Comparison of ENCODE assay signal across 12 mouse cellular contexts in the genomic region with DNA sequence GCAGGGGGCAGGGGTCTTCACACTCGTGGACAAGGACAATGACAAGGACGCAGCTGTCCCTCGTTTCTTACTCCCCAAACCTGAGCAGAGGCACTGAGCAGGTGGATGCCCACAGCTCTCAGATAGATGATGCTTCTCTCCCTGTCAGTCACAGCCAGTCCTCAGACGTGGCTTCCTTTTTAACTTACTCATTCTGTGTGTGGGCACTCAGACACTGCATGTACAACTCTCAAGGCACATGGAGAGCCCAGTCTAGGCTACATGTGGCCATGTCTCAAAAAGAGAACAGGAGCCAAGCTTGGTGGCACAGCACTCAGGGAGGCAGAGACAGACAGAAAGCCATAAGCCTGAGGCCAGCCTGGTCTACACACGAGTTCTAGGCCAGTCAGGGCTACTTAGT. TPM values are rescaled to one million over a fixed set of nuclear protein-coding genes. Genes with fewer than 3 reads are reported as not detected.
DNase-seq lines count a peak whose midpoint lies in the region; ATAC-seq lines count a peak whose summit lies in the region.
"Had no signal": no experiment of that assay in that cellular context is flagged by ENCODE, and none has a peak within 500 bp of the region (broad histone marks: within the 10 kb centered on the region; RNA-seq: fewer than 3 reads in every experiment).

No protein-coding gene starts in this region.

- peak overlapping the region; percentile 59 for H3K9ac ChIP-seq in heart, embryonic 16.5 days (ENCODE audit: low read length)
- no peak overlapping the region for H3K9ac ChIP-seq in midbrain, embryonic 11.5 days (ENCODE audit: low read length)

- peak overlapping the region; percentile 38 for H3K4me2 ChIP-seq in heart, embryonic 16.5 days (ENCODE audit: low read depth, low read length)
- H3K4me2 ChIP-seq in midbrain, embryonic 11.5 days: no peak overlapping the region

- no peaks in the 10 kb centered on the region for H3K27me3 ChIP-seq in heart, embryonic 16.5 days (ENCODE audit: control insufficient read depth, insufficient read depth, low read length)
- no peaks in the 10 kb centered on the region for H3K27me3 ChIP-seq in midbrain, embryonic 10.5 days (ENCODE audit: low read depth, poor library complexity, severe bottlenecking)
- no peaks in the 10 kb centered on the region for H3K27me3 ChIP-seq in midbrain, embryonic 11.5 days (ENCODE audit: control insufficient read depth, insufficient read depth, low read length)
- H3K27me3 ChIP-seq in limb, embryonic 10.5 days (ENCODE audit: low read depth, poor library complexity, severe bottlenecking): no peaks in the 10 kb centered on the region

- peak overlapping the region; percentile 91 for H3K27ac ChIP-seq in heart, embryonic 16.5 days (ENCODE audit: low read length)
- H3K27ac ChIP-seq in midbrain, embryonic 10.5 days (replicated peaks): peak overlapping the region; percentile 59; the same call in 1 of the 2 replicates
- H3K27ac ChIP-seq in midbrain, embryonic 11.5 days (ENCODE audit: low read depth, low read length): no peak overlapping the region
- 0 out of 2 replicates have a peak overlapping the region, but pooled peaks have one; percentile 1 for H3K27ac ChIP-seq in limb, embryonic 10.5 days
- H3K27ac ChIP-seq: left cerebral cortex, adult 2 months had no signal

- no peaks in the 10 kb centered on the region for H3K36me3 ChIP-seq in heart, embryonic 16.5 days (ENCODE audit: control insufficient read depth, insufficient read depth)
- no peaks in the 10 kb centered on the region for H3K36me3 ChIP-seq in midbrain, embryonic 10.5 days
- no peaks in the 10 kb centered on the region for H3K36me3 ChIP-seq in midbrain, embryonic 11.5 days (ENCODE audit: control insufficient read depth, insufficient read depth, low read length)
- H3K36me3 ChIP-seq in limb, embryonic 10.5 days: peaks cover 7% of the 10 kb centered on the region; the same call in 1 of the 2 replicates
- H3K36me3 ChIP-seq: G1E had no signal

- no peaks in the 10 kb centered on the region for H3K9me3 ChIP-seq in heart, embryonic 16.5 days (replicated peaks; ENCODE audit: control insufficient read depth, low read length)
- no peaks in the 10 kb centered on the region for H3K9me3 ChIP-seq in midbrain, embryonic 10.5 days (replicated peaks)
- no peaks in the 10 kb centered on the region for H3K9me3 ChIP-seq in midbrain, embryonic 11.5 days (ENCODE audit: control insufficient read depth, low read length)
- no peaks in the 10 kb centered on the region for H3K9me3 ChIP-seq in limb, embryonic 10.5 days (replicated peaks)
- H3K9me3 ChIP-seq: G1E had no signal

- no peak for DNase-seq in heart, adult 9 months (ENCODE audit: low spot score in 2 of 2)
- DNase-seq in midbrain, embryonic 10.5 days (ENCODE audit: low spot score): no peak
- DNase-seq in midbrain, embryonic 11.5 days (ENCODE audit: low spot score, missing footprints): no peak
- DNase-seq in limb, embryonic 10.5 days (ENCODE audit: low spot score): no peak
- DNase-seq in natural killer cell, adult 2 months (ENCODE audit: low spot score in 2 of 2): no peak
- DNase-seq in layer of hippocampus, postnatal 14 days (ENCODE audit: low spot score in 2 of 2): no peak
- DNase-seq: cerebellum, adult 18-20 months; spleen, adult 18-20 months had no signal

- 56% methylated on average over 5 of the region's 5 CpGs for WGBS in heart, embryonic 16.5 days
- 71% methylated on average over 5 of the region's 5 CpGs for WGBS in midbrain, embryonic 10.5 days
- WGBS in midbrain, embryonic 11.5 days: 64% methylated on average over 5 of the region's 5 CpGs
- 69% methylated on average over 5 of the region's 5 CpGs for WGBS in limb, embryonic 10.5 days

- H3K4me1 ChIP-seq in heart, embryonic 16.5 days (ENCODE audit: control insufficient read depth, insufficient read depth, low read length): peaks cover 26% of the 10 kb centered on the region
- peaks cover 38% of the 10 kb centered on the region for H3K4me1 ChIP-seq in midbrain, embryonic 10.5 days
- peaks cover 8% of the 10 kb centered on the region for H3K4me1 ChIP-seq in midbrain, embryonic 11.5 days (ENCODE audit: control insufficient read depth, insufficient read depth, low read length)
- H3K4me1 ChIP-seq in limb, embryonic 10.5 days: peaks cover 21% of the 10 kb centered on the region

- ATAC-seq in heart, embryonic 16.5 days (replicated peaks; ENCODE audit: extremely low read depth, insufficient read depth, low FRiP score): no peak
- ATAC-seq in midbrain, embryonic 11.5 days (ENCODE audit: low FRiP score): no peak

- no peak overlapping the region; the same call in 1 of the 2 replicates for H3K4me3 ChIP-seq in heart, embryonic 16.5 days (ENCODE audit: low read length)
- no peak overlapping the region for H3K4me3 ChIP-seq in midbrain, embryonic 10.5 days
- H3K4me3 ChIP-seq in midbrain, embryonic 11.5 days (ENCODE audit: low read depth, low read length): no peak overlapping the region
- H3K4me3 ChIP-seq in limb, embryonic 10.5 days: no peak overlapping the region
- H3K4me3 ChIP-seq: left cerebral cortex, adult 2 months had no signal

RNA-seq across cellular contexts. Expression of a gene that starts 19.6 kb away (rescaled TPM):
- 1.3 and 1.7 TPM in 2 replicates for polyA plus RNA-seq in heart, embryonic 16.5 days (2015; fragmentation: Nextera tagmentation; extraction: Ambion mirVana)
- 1.7 and 1.8 TPM in 2 replicates for polyA plus RNA-seq in midbrain, embryonic 10.5 days (2016; fragmentation: Nextera tagmentation; extraction: Ambion mirVana)
- 2.2 and 2.6 TPM in 2 replicates for polyA plus RNA-seq in midbrain, embryonic 11.5 days (2014; fragmentation: Nextera tagmentation; extraction: Ambion mirVana)
- polyA plus RNA-seq in limb, embryonic 10.5 days (2016; fragmentation: Nextera tagmentation; extraction: Ambion mirVana): 1.8 and 2.3 TPM in 2 replicates
- 10 to 100 TPM; 49.0 to 53.7 TPM for total RNA-seq in layer of hippocampus, postnatal 14 days (2021)
- polyA plus RNA-seq: G1E had no signal

RNA-seq across cellular contexts. Expression of a gene that starts 36.7 kb away (rescaled TPM):
- polyA plus RNA-seq in heart, embryonic 16.5 days (2015; fragmentation: Nextera tagmentation; extraction: Ambion mirVana): 81.8 and 83.9 TPM in 2 replicates
- polyA plus RNA-seq in midbrain, embryonic 10.5 days (2016; fragmentation: Nextera tagmentation; extraction: Ambion mirVana): 72.8 and 79.1 TPM in 2 replicates
- 70.3 and 74.3 TPM in 2 replicates for polyA plus RNA-seq in midbrain, embryonic 11.5 days (2014; fragmentation: Nextera tagmentation; extraction: Ambion mirVana)
- polyA plus RNA-seq in limb, embryonic 10.5 days (2016; fragmentation: Nextera tagmentation; extraction: Ambion mirVana): 63.2 and 65.4 TPM in 2 replicates
- 10 to 100 TPM; 22.2 to 24.5 TPM for total RNA-seq in layer of hippocampus, postnatal 14 days (2021)

RNA-seq across cellular contexts. Expression of a gene that starts 53.9 kb away (rescaled TPM):
- not detected in 2 replicates for polyA plus RNA-seq in heart, embryonic 16.5 days (2015; fragmentation: Nextera tagmentation; extraction: Ambion mirVana)
- polyA plus RNA-seq in midbrain, embryonic 10.5 days (2016; fragmentation: Nextera tagmentation; extraction: Ambion mirVana): not detected in 2 replicates
- polyA plus RNA-seq in midbrain, embryonic 11.5 days (2014; fragmentation: Nextera tagmentation; extraction: Ambion mirVana): not detected in 2 replicates
- polyA plus RNA-seq in limb, embryonic 10.5 days (2016; fragmentation: Nextera tagmentation; extraction: Ambion mirVana): not detected in 2 replicates
- not detected for total RNA-seq in layer of hippocampus, postnatal 14 days (2021)
- total RNA-seq: G1E; granulocyte monocyte progenitor cell, adult 5-6 weeks; left cerebral cortex, adult 2 months had no signal
- polyA plus RNA-seq: G1E had no signal

RNA-seq across cellular contexts. Expression of a gene that starts 54.6 kb away (rescaled TPM):
- not detected in 2 replicates for polyA plus RNA-seq in heart, embryonic 16.5 days (2015; fragmentation: Nextera tagmentation; extraction: Ambion mirVana)
- not detected in 2 replicates for polyA plus RNA-seq in midbrain, embryonic 10.5 days (2016; fragmentation: Nextera tagmentation; extraction: Ambion mirVana)
- polyA plus RNA-seq in midbrain, embryonic 11.5 days (2014; fragmentation: Nextera tagmentation; extraction: Ambion mirVana): not detected in 2 replicates
- polyA plus RNA-seq in limb, embryonic 10.5 days (2016; fragmentation: Nextera tagmentation; extraction: Ambion mirVana): not detected in 2 replicates
- total RNA-seq in layer of hippocampus, postnatal 14 days (2021): not detected
- total RNA-seq: G1E; granulocyte monocyte progenitor cell, adult 5-6 weeks; left cerebral cortex, adult 2 months had no signal
- polyA plus RNA-seq: G1E had no signal
